ENCODE assay signal across 13 mouse cellular contexts in genomic region chr8:117475819-117476218, GRCm38 (mm10). TPM values are rescaled to one million over a fixed set of nuclear protein-coding genes. Genes with fewer than 3 reads are reported as not detected.
DNase-seq lines count a peak whose midpoint lies in the region; ATAC-seq lines count a peak whose summit lies in the region.
"Had no signal": no experiment of that assay in that cellular context is flagged by ENCODE, and none has a peak within 500 bp of the region (broad histone marks: within the 10 kb centered on the region; RNA-seq: fewer than 3 reads in every experiment).

No protein-coding gene starts in this region.

- H3K4me1 ChIP-seq in forebrain, embryonic 15.5 days, result peaks cover 2% of the 10 kb centered on the region
- H3K4me1 ChIP-seq in embryonic facial prominence, embryonic 10.5 days, result peaks cover 7% of the 10 kb centered on the region

- H3K4me3 ChIP-seq in forebrain, embryonic 15.5 days, result no peak overlapping the region
- H3K4me3 ChIP-seq in embryonic facial prominence, embryonic 10.5 days, result no peak overlapping the region
- H3K4me3 ChIP-seq: hindbrain, embryonic 13.5 days; limb, embryonic 13.5 days had no signal

- H3K27ac ChIP-seq in forebrain, embryonic 15.5 days (replicated peaks), result no peak overlapping the region
- no peak overlapping the region for H3K27ac ChIP-seq in embryonic facial prominence, embryonic 10.5 days (replicated peaks)
- H3K27ac ChIP-seq: hindbrain, embryonic 13.5 days; limb, embryonic 13.5 days had no signal

- no peaks in the 10 kb centered on the region for H3K9me3 ChIP-seq in forebrain, embryonic 15.5 days
- H3K9me3 ChIP-seq in embryonic facial prominence, embryonic 10.5 days, result no peaks in the 10 kb centered on the region; the same call in 1 of the 2 replicates
- H3K9me3 ChIP-seq: limb, embryonic 13.5 days had no signal

- peak; percentile 77 for DNase-seq in layer of hippocampus, adult 9-11 months
- no peak for DNase-seq in layer of hippocampus, adult 18-20 months (ENCODE audit: low spot score in 2 of 2)
- peak; percentile 40 for DNase-seq in thymus, postnatal 25 days
- DNase-seq in layer of hippocampus, postnatal 10 days (ENCODE audit: low spot score in 2 of 2), result no peak
- no peak for DNase-seq in embryonic facial prominence, embryonic 10.5 days (ENCODE audit: low spot score)
- DNase-seq: cerebellum, postnatal 36 days had no signal

- WGBS in forebrain, embryonic 15.5 days, result 81% methylated on average over 7 of the region's 7 CpGs
- WGBS in embryonic facial prominence, embryonic 10.5 days, result 80% methylated on average over 7 of the region's 7 CpGs

- no peaks in the 10 kb centered on the region for H3K36me3 ChIP-seq in forebrain, embryonic 15.5 days
- H3K36me3 ChIP-seq in embryonic facial prominence, embryonic 10.5 days (replicated peaks), result no peaks in the 10 kb centered on the region
- H3K36me3 ChIP-seq: G1E; hindbrain, embryonic 13.5 days; limb, embryonic 13.5 days had no signal

- ATAC-seq in hematopoietic stem cell, adult 5-6 weeks (replicated peaks in 1 of 2; ENCODE audit: insufficient read depth in 1 of 2, low FRiP score in 2 of 2, low TSS enrichment in 1 of 2, low read depth in 1 of 2, poor library complexity in 2 of 2, severe bottlenecking in 2 of 2), result peak; percentile 87 to 90
- peak; percentile 86 for ATAC-seq in megakaryocyte, adult 5-6 weeks (ENCODE audit: poor library complexity, severe bottlenecking)
- no peak for ATAC-seq in forebrain, embryonic 15.5 days (replicated peaks)
- ATAC-seq: midbrain, embryonic 16.5 days had no signal

- no peaks in the 10 kb centered on the region for H3K27me3 ChIP-seq in forebrain, embryonic 15.5 days
- H3K27me3 ChIP-seq in embryonic facial prominence, embryonic 10.5 days (replicated peaks; ENCODE audit: low read depth, poor library complexity, severe bottlenecking), result no peaks in the 10 kb centered on the region
- H3K27me3 ChIP-seq: hindbrain, embryonic 13.5 days; limb, embryonic 13.5 days had no signal

- no peak overlapping the region for H3K4me2 ChIP-seq in forebrain, embryonic 15.5 days (replicated peaks)
- H3K4me2 ChIP-seq: hindbrain, embryonic 13.5 days; limb, embryonic 13.5 days had no signal

- H3K9ac ChIP-seq in forebrain, embryonic 15.5 days (replicated peaks), result no peak overlapping the region
- H3K9ac ChIP-seq: hindbrain, embryonic 13.5 days; limb, embryonic 13.5 days had no signal

RNA-seq across cellular contexts. Expression of gene Plcg2, which starts 22.3 kb away (rescaled TPM):
- total RNA-seq in layer of hippocampus, adult 18-20 months (2021), result 1 to 10 TPM; 3.2 to 4.2 TPM
- total RNA-seq in hematopoietic stem cell, adult 5-6 weeks (2017), result 121 and 137 TPM in 2 replicates
- total RNA-seq in megakaryocyte, adult 5-6 weeks (2015), result 104 and 105 TPM in 2 replicates
- total RNA-seq in megakaryocyte, adult 5-6 weeks (2017), result 164 and 180 TPM in 2 replicates
- polyA plus RNA-seq in forebrain, embryonic 15.5 days (2015; fragmentation: Nextera tagmentation; extraction: Ambion mirVana), result 0.86 and 0.89 TPM in 2 replicates
- total RNA-seq in layer of hippocampus, postnatal 10 days (2021), result 1 to 10 TPM; 2.8 to 3.2 TPM
- 5.4 and 5.8 TPM in 2 replicates for polyA plus RNA-seq in embryonic facial prominence, embryonic 10.5 days (2016; fragmentation: Nextera tagmentation; extraction: Ambion mirVana)
- total RNA-seq: G1E had no signal
- polyA plus RNA-seq: G1E had no signal

Comparison
In these comparisons a context has a peak if more than half of its experiments do, and no peak if none do; other contexts are left out.
1. DNase-seq: peak in layer of hippocampus, adult 9-11 months (single experiment) and thymus, postnatal 25 days (single experiment); none in layer of hippocampus, adult 18-20 months (0 of 2), layer of hippocampus, postnatal 10 days (0 of 2) and embryonic facial prominence, embryonic 10.5 days (single experiment).
2. RNA of gene Plcg2, which starts 22.3 kb away (total RNA-seq): 104 to 180 TPM in megakaryocyte, adult 5-6 weeks and 121 to 137 TPM in hematopoietic stem cell, adult 5-6 weeks; 3.2 to 4.2 TPM in layer of hippocampus, adult 18-20 months and 2.8 to 3.2 TPM in layer of hippocampus, postnatal 10 days; every median in the first group is over 10 times any median in the second.